Mouse (Mus musculus) G1E (cell line): Measurements from ENCODE around the gene Klf7. TPM values are rescaled to one million over a fixed set of nuclear protein-coding genes. Genes with fewer than 3 reads are reported as not detected.

Experiments
- ATAC-seq: 2 replicates; pipeline ENCODE4 v1.8.0; 2016; ENCODE audit warnings: mild to moderate bottlenecking; ENCODE audit not compliant: insufficient number of reproducible peaks, poor library complexity, low FRiP score, severe bottlenecking; ENCODE audit errors: extremely low read depth
- DNase-seq: peaks from one replicate; pipeline ENCODE4 v3.0.0; 2012; ENCODE audit warnings: low spot score
- H3K27me3 ChIP-seq: 2 replicates; pipeline ENCODE4 v1.6.1; 2012; ENCODE audit warnings: mild to moderate bottlenecking, low read length, inconsistent platforms; ENCODE audit not compliant: insufficient read depth
- H3K36me3 ChIP-seq: replicated peaks from 2 replicates; pipeline ENCODE3; 2012; ENCODE audit warnings: mild to moderate bottlenecking, inconsistent platforms
- H3K4me1 ChIP-seq: 2 replicates; pipeline ENCODE4 v1.6.1; 2012; ENCODE audit warnings: low read depth, low read length, inconsistent platforms, mixed read lengths; ENCODE audit not compliant: insufficient read depth
- H3K4me3 ChIP-seq: 2 replicates; pipeline ENCODE4 v1.5.1; 2012; ENCODE audit warnings: low read depth, mild to moderate bottlenecking, inconsistent platforms, low read length, moderate library complexity, mixed read lengths
- H3K9me3 ChIP-seq: replicated peaks from 2 replicates; pipeline ENCODE4 v1.6.1; 2012; ENCODE audit warnings: inconsistent platforms
- CTCF ChIP-seq: IDR thresholded peaks from 2 replicates; pipeline ENCODE4 v1.5.1; 2012; ENCODE audit warnings: low read depth, low read length, inconsistent platforms, mixed read lengths
- GATA1 ChIP-seq: IDR thresholded peaks from 2 replicates; pipeline ENCODE4 v1.6.1; 2012; ENCODE audit warnings: borderline replicate concordance, low read length, inconsistent platforms, mixed read lengths
- GATA2 ChIP-seq: IDR thresholded peaks from 2 replicates; pipeline ENCODE4 v1.6.1; 2012; ENCODE audit warnings: low read depth, low read length, inconsistent platforms, borderline replicate concordance
- POLR2AphosphoS5 ChIP-seq: IDR thresholded peaks from 2 replicates; pipeline ENCODE4 v1.6.1; 2012; ENCODE audit warnings: low read depth, low read length, inconsistent platforms; ENCODE audit not compliant: insufficient replicate concordance
- TAL1 ChIP-seq: conservative IDR thresholded peaks from 2 replicates; pipeline ENCODE4 v1.6.1; 2012; ENCODE audit warnings: low read depth, low read length, inconsistent platforms, mixed read lengths
- polyA plus RNA-seq: library from polyadenylated mRNA; stranded (reverse); fragments of >175 nt; gene quantifications from 2 replicates; pipeline ENCODE4 v1.2.3, GENCODE M21; 2012
- total RNA-seq, 2 experiments: library from RNA; stranded (forward) in 1 of 2; stranded (reverse) in 1 of 2; fragments of 200-1000 nt in 1 of 2; fragments of >200 nt in 1 of 2; fragmentation: Nextera tagmentation in 1 of 2; gene quantifications; 2 replicates each; pipeline ENCODE4 v1.2.3; 2014 to 2017

Klf7 gene
- total and polyA plus RNA-seq, 3 experiments, result 0.11 TPM; not detected in 2

GRCm38 (mm10) chr1:64107526-64107925 lies 14.6 kb downstream of the Klf7 start:
- Histone ChIP-seq H3K27me3 (no peaks in the 10 kb centered on the region), H3K9me3 (no peaks in the 10 kb centered on the region), H3K4me1 (no peaks in the 10 kb centered on the region), H3K36me3 (no peaks in the 10 kb centered on the region), H3K4me3 (no peak overlapping the region)
- TF ChIP-seq POLR2AphosphoS5, result no peak
- no peak for TF ChIP-seq GATA1
- no peak for TF ChIP-seq TAL1
- TF ChIP-seq CTCF, result no peak
- no peak for TF ChIP-seq GATA2
- ATAC-seq, result no peak
- no peak for DNase-seq

GRCm38 (mm10) chr1:64106127-64106526 lies 16.0 kb downstream of the Klf7 start:
- Histone ChIP-seq H3K4me1 (no peaks in the 10 kb centered on the region), H3K4me3 (no peak overlapping the region), H3K27me3 (no peaks in the 10 kb centered on the region), H3K36me3 (no peaks in the 10 kb centered on the region), H3K9me3 (no peaks in the 10 kb centered on the region)
- TF ChIP-seq CTCF (no peak), TAL1 (no peak), POLR2AphosphoS5 (no peak), GATA1 (no peak), GATA2 (no peak)
- DNase-seq (no peak), ATAC-seq (no peak)

- no peaks in the 10 kb centered on the region for H3K36me3 ChIP-seq
- no peaks in the 10 kb centered on the region for H3K4me1 ChIP-seq
- H3K4me3 ChIP-seq, result no peak overlapping the region
- TF ChIP-seq POLR2AphosphoS5 (no peak), GATA2 (no peak), CTCF (no peak), TAL1 (no peak), GATA1 (no peak)
- no peaks in the 10 kb centered on the region for H3K27me3 ChIP-seq
- no peak for ATAC-seq
- no peak for DNase-seq
- no peaks in the 10 kb centered on the region for H3K9me3 ChIP-seq
These were observed 16.9 kb downstream of the Klf7 start for GRCm38 (mm10) chr1:64105181-64105646.

GRCm38 (mm10) chr1:64104665-64105064 lies 17.4 kb downstream of the Klf7 start:
- TF ChIP-seq GATA1 (no peak), POLR2AphosphoS5 (no peak)
- Histone ChIP-seq H3K36me3 (no peaks in the 10 kb centered on the region), H3K9me3 (no peaks in the 10 kb centered on the region), H3K4me1 (no peaks in the 10 kb centered on the region), H3K4me3 (no peak overlapping the region), H3K27me3 (no peaks in the 10 kb centered on the region)
- DNase-seq (no peak), ATAC-seq (no peak)

GRCm38 (mm10) chr1:64101331-64101730 lies 20.8 kb downstream of the Klf7 start:
- no peak for ATAC-seq
- peaks cover 3% of the 10 kb centered on the region; the same call in 1 of the 2 replicates for H3K27me3 ChIP-seq
- no peaks in the 10 kb centered on the region for H3K4me1 ChIP-seq
- H3K4me3 ChIP-seq, result no peak overlapping the region
- TF ChIP-seq GATA1 (no peak), CTCF (no peak), POLR2AphosphoS5 (no peak), GATA2 (no peak), TAL1 (no peak)
- no peaks in the 10 kb centered on the region for H3K9me3 ChIP-seq
- DNase-seq, result no peak
- no peaks in the 10 kb centered on the region for H3K36me3 ChIP-seq

- DNase-seq, result no peak
- Histone ChIP-seq H3K4me3 (no peak overlapping the region), H3K4me1 (no peaks in the 10 kb centered on the region), H3K9me3 (no peaks in the 10 kb centered on the region), H3K27me3 (peaks cover 3% of the 10 kb centered on the region; the same call in 1 of the 2 replicates), H3K36me3 (no peaks in the 10 kb centered on the region)
- ATAC-seq, result no peak
- TF ChIP-seq POLR2AphosphoS5 (no peak), GATA2 (no peak)
These were observed 23.3 kb downstream of the Klf7 start for GRCm38 (mm10) chr1:64098800-64099199.

- Histone ChIP-seq H3K4me3 (no peak overlapping the region), H3K9me3 (no peaks in the 10 kb centered on the region), H3K36me3 (no peaks in the 10 kb centered on the region), H3K4me1 (no peaks in the 10 kb centered on the region), H3K27me3 (peaks cover 3% of the 10 kb centered on the region; the same call in 1 of the 2 replicates)
- no peak for TF ChIP-seq GATA2
- no peak for TF ChIP-seq POLR2AphosphoS5
- TF ChIP-seq TAL1, result no peak
- no peak for TF ChIP-seq CTCF
- TF ChIP-seq GATA1, result no peak
- no peak for ATAC-seq
- no peak for DNase-seq
These were observed 24.3 kb downstream of the Klf7 start for GRCm38 (mm10) chr1:64097640-64098287.
